ENCODE assay signal across 10 mouse cellular contexts in the genomic region with DNA sequence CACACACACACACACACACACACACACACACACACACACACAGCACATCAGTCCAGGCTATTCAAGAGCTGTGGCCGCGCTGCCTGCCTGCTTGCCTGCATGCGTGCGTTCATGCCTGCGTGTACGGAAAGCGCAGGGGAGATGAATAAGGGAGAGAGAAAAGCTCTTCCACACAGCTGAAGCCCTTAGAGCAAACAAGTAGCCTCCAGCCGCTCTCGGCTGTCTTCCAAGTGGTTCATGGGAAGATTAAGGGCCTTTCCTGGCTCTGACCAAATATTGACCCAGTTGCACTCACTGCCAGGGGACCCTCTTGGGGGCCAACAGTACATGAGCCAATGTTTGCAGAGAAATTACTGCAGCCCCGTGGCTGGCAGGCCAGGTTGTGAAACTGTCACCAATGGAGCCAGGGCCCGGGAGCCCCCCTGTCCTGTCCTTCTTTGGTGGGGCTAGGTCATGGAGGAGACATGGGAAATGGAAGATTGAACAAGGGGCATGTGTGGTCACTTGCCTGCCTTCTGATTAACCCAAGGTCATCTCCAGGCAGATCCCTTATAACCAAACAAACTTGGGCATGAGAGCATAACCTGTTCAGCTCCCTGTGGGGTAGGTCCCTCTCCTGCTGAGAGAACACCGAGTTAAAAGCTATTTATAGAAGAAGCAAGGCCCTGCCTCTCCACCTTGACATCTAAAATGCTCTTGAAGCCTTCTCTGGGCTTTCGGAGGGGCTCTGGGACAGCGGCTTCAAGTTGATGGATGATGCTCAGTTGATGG. TPM values are rescaled to one million over a fixed set of nuclear protein-coding genes. Genes with fewer than 3 reads are reported as not detected.
A peak's percentile ranks its signal among the peaks of the same experiment; 100 is the strongest.
DNase-seq lines count a peak whose midpoint lies in the region; ATAC-seq lines count a peak whose summit lies in the region.
"Had no signal": no experiment of that assay in that cellular context is flagged by ENCODE, and none has a peak within 500 bp of the region (broad histone marks: within the 10 kb centered on the region; RNA-seq: fewer than 3 reads in every experiment).

No protein-coding gene starts in this region.

- no peak overlapping the region; the same call in 1 of the 2 replicates for H3K4me3 ChIP-seq in heart, embryonic 10.5 days
- H3K4me3 ChIP-seq in heart, embryonic 13.5 days, result no peak overlapping the region
- H3K4me3 ChIP-seq in midbrain, embryonic 14.5 days (replicated peaks; ENCODE audit: low read depth, low read length), result no peak overlapping the region

- H3K27me3 ChIP-seq in heart, embryonic 10.5 days (ENCODE audit: insufficient read depth, poor library complexity, severe bottlenecking), result no peaks in the 10 kb centered on the region
- H3K27me3 ChIP-seq in heart, embryonic 13.5 days (replicated peaks), result no peaks in the 10 kb centered on the region
- H3K27me3 ChIP-seq in midbrain, embryonic 14.5 days (ENCODE audit: control insufficient read depth, insufficient read depth, low read length), result no peaks in the 10 kb centered on the region

- no peak for ATAC-seq in heart, embryonic 13.5 days (ENCODE audit: extremely low read depth, insufficient number of reproducible peaks, low FRiP score, low TSS enrichment)
- ATAC-seq in midbrain, embryonic 14.5 days (ENCODE audit: low FRiP score, low TSS enrichment), result no peak

- H3K9ac ChIP-seq in heart, embryonic 13.5 days, result peak overlapping the region; percentile 30; the same call in 1 of the 2 replicates
- H3K9ac ChIP-seq in midbrain, embryonic 14.5 days (replicated peaks; ENCODE audit: low read length), result no peak overlapping the region

- peaks cover 12% of the 10 kb centered on the region; the same call in 1 of the 2 replicates for H3K36me3 ChIP-seq in heart, embryonic 10.5 days
- peaks cover 22% of the 10 kb centered on the region for H3K36me3 ChIP-seq in heart, embryonic 13.5 days
- H3K36me3 ChIP-seq in midbrain, embryonic 14.5 days (ENCODE audit: control insufficient read depth, insufficient read depth, low read length), result no peaks in the 10 kb centered on the region
- H3K36me3 ChIP-seq: G1E had no signal

- 73% methylated on average over 14 of the region's 14 CpGs for WGBS in heart, embryonic 10.5 days
- WGBS in heart, embryonic 13.5 days, result 58% methylated on average over 14 of the region's 14 CpGs
- WGBS in midbrain, embryonic 14.5 days, result 76% methylated on average over 14 of the region's 14 CpGs

- DNase-seq in heart, embryonic 10.5 days (ENCODE audit: low spot score), result no peak
- DNase-seq in heart, adult 9 months (ENCODE audit: low spot score in 2 of 2), result no peak
- DNase-seq in kidney, adult 8-10 months, result peak; percentile 33 to 50
- DNase-seq in midbrain, embryonic 14.5 days, result peak; percentile 65
- DNase-seq in thymus, adult 18-20 months, result no peak
- no peak for DNase-seq in adrenal gland, adult 2 months
- DNase-seq in adrenal gland, adult 8-10 months, result no peak
- DNase-seq: cerebellum, adult 8-10 months had no signal

- H3K4me2 ChIP-seq in heart, embryonic 13.5 days, result no peak overlapping the region
- no peak overlapping the region for H3K4me2 ChIP-seq in midbrain, embryonic 14.5 days (ENCODE audit: low read length)

- peak overlapping the region; percentile 65 for H3K27ac ChIP-seq in heart, embryonic 10.5 days
- H3K27ac ChIP-seq in heart, embryonic 13.5 days (replicated peaks), result peak overlapping the region; percentile 73
- no peak overlapping the region for H3K27ac ChIP-seq in midbrain, embryonic 14.5 days (replicated peaks; ENCODE audit: low read depth, low read length)

- no peaks in the 10 kb centered on the region for H3K9me3 ChIP-seq in heart, embryonic 10.5 days
- no peaks in the 10 kb centered on the region for H3K9me3 ChIP-seq in heart, embryonic 13.5 days
- no peaks in the 10 kb centered on the region for H3K9me3 ChIP-seq in midbrain, embryonic 14.5 days (ENCODE audit: control insufficient read depth, low read length)
- H3K9me3 ChIP-seq: G1E had no signal

- peaks cover 62% of the 10 kb centered on the region for H3K4me1 ChIP-seq in heart, embryonic 10.5 days
- peaks cover 58% of the 10 kb centered on the region for H3K4me1 ChIP-seq in heart, embryonic 13.5 days
- H3K4me1 ChIP-seq in midbrain, embryonic 14.5 days (ENCODE audit: control insufficient read depth, insufficient read depth, low read length), result no peaks in the 10 kb centered on the region

RNA-seq across cellular contexts. Expression of a gene that starts 42.9 kb away (rescaled TPM):
- 3.4 and 3.9 TPM in 2 replicates for polyA plus RNA-seq in heart, embryonic 10.5 days (2016; fragmentation: Nextera tagmentation; extraction: Ambion mirVana)
- polyA plus RNA-seq in heart, embryonic 13.5 days (2015; fragmentation: Nextera tagmentation; extraction: Ambion mirVana), result 5.4 and 5.7 TPM in 2 replicates
- polyA plus RNA-seq in midbrain, embryonic 14.5 days (2014; fragmentation: Nextera tagmentation; extraction: Ambion mirVana), result 2.0 and 2.4 TPM in 2 replicates
- 10 to 100 TPM; 68.2 to 90.0 TPM for total RNA-seq in adrenal gland, adult 2 months (2021)
- polyA plus RNA-seq in adrenal gland, adult 2 months (2012; rRNA removed), result 33.1 and 61.0 TPM in 2 replicates
- 10 to 100 TPM; 26.9 to 54.9 (median 36.4) TPM for total RNA-seq in adrenal gland, adult 8-10 months (2022)
- polyA plus RNA-seq: G1E had no signal

Comparison
In these comparisons a context has a peak if more than half of its experiments do, and no peak if none do; other contexts are left out.
1. DNase-seq: peak in kidney, adult 8-10 months (2 of 2) and midbrain, embryonic 14.5 days (single experiment); none in heart, embryonic 10.5 days (single experiment), heart, adult 9 months (0 of 2), thymus, adult 18-20 months (0 of 2), adrenal gland, adult 2 months (single experiment) and adrenal gland, adult 8-10 months (single experiment).